Mouse (Mus musculus): Measurements from ENCODE around the gene 1700069L16Rik.

The 1700069L16Rik gene

GRCm38 (mm10) chr5:113690069-113690548 lies 34.5 kb downstream of the 1700069L16Rik start:
- DNase-seq (ENCODE audit: low spot score), result no peak

GRCm38 (mm10) chr5:113687514-113687913 lies 37.1 kb downstream of the 1700069L16Rik start:
- DNase-seq (ENCODE audit: low spot score), result no peak

- DNase-seq (ENCODE audit: low spot score), result no peak
Observed at GRCm38 (mm10) chr5:113685471-113685870, 39.1 kb downstream of the 1700069L16Rik start.

GRCm38 (mm10) chr5:113683246-113683645 lies 41.3 kb downstream of the 1700069L16Rik start:
- no peak for DNase-seq (ENCODE audit: low spot score)

- no peak for DNase-seq (ENCODE audit: low spot score)
Observed at GRCm38 (mm10) chr5:113682472-113682871, 42.1 kb downstream of the 1700069L16Rik start.

GRCm38 (mm10) chr5:113681219-113681618 lies 43.4 kb downstream of the 1700069L16Rik start:
- DNase-seq (ENCODE audit: low spot score), result no peak

GRCm38 (mm10) chr5:113679509-113679908 lies 45.1 kb downstream of the 1700069L16Rik start:
- DNase-seq (ENCODE audit: low spot score), result no peak

GRCm38 (mm10) chr5:113678743-113679452 lies 45.7 kb downstream of the 1700069L16Rik start:
- no peak for DNase-seq (ENCODE audit: low spot score)

GRCm38 (mm10) chr5:113677541-113677940 lies 47.0 kb downstream of the 1700069L16Rik start:
- no peak for DNase-seq (ENCODE audit: low spot score)

GRCm38 (mm10) chr5:113674851-113675250 lies 49.7 kb downstream of the 1700069L16Rik start:
- no peak for DNase-seq (ENCODE audit: low spot score)

GRCm38 (mm10) chr5:113672456-113672855 lies 52.1 kb downstream of the 1700069L16Rik start:
- DNase-seq (ENCODE audit: low spot score), result no peak

GRCm38 (mm10) chr5:113670597-113670996 lies 54.0 kb downstream of the 1700069L16Rik start:
- no peak for DNase-seq (ENCODE audit: low spot score)

GRCm38 (mm10) chr5:113670110-113670509 lies 54.5 kb downstream of the 1700069L16Rik start:
- no peak for DNase-seq (ENCODE audit: low spot score)

GRCm38 (mm10) chr5:113664629-113665195 lies 59.9 kb downstream of the 1700069L16Rik start:
- peak; percentile 15 for DNase-seq (ENCODE audit: low spot score)

GRCm38 (mm10) chr5:113664127-113664526 lies 60.4 kb downstream of the 1700069L16Rik start:
- DNase-seq (ENCODE audit: low spot score), result no peak

- no peak for DNase-seq (ENCODE audit: low spot score)
Observed at GRCm38 (mm10) chr5:113660872-113661271, 63.7 kb downstream of the 1700069L16Rik start.

- no peak for DNase-seq (ENCODE audit: low spot score)
Observed at GRCm38 (mm10) chr5:113654821-113655220, 69.8 kb downstream of the 1700069L16Rik start.

- no peak for DNase-seq (ENCODE audit: low spot score)
Observed at GRCm38 (mm10) chr5:113654206-113654605, 70.4 kb downstream of the 1700069L16Rik start.

GRCm38 (mm10) chr5:113652215-113652614 lies 72.4 kb downstream of the 1700069L16Rik start:
- no peak for DNase-seq (ENCODE audit: low spot score)

- DNase-seq (ENCODE audit: low spot score), result no peak
Observed at GRCm38 (mm10) chr5:113650035-113650865, 74.3 kb downstream of the 1700069L16Rik start, which contains the start of gene Cmklr1. Cmklr1 (minus strand) TSS chr5:113650426.

- DNase-seq (ENCODE audit: low spot score), result no peak
Observed at GRCm38 (mm10) chr5:113648647-113649211, 75.8 kb downstream of the 1700069L16Rik start.

- DNase-seq (ENCODE audit: low spot score), result no peak
Observed at GRCm38 (mm10) chr5:113647141-113647540, 77.4 kb downstream of the 1700069L16Rik start.

Data from c-Kit-positive CD71-positive TER-119-positive erythroid progenitor cells, embryonic 14.5 days (primary cell).